Mouse (Mus musculus) adrenal gland, postnatal 36 days (tissue): ENCODE results near the gene Atp4b. TPM values are rescaled to one million over a fixed set of nuclear protein-coding genes. Genes with fewer than 3 reads are reported as not detected.

Source experiments
- total RNA-seq, 2 experiments: library from RNA; stranded (reverse); gene quantifications; 2 replicates each; pipeline ENCODE4 v1.2.3; 2021

Atp4b gene
- total RNA-seq, 2 experiments from 2014 or later, result 0.66 to 0.79 TPM

Other genes starting within 250 kb of the Atp4b start
- gene Lamp1, start 237.7 kb downstream of the Atp4b start, total RNA-seq, result 100 to 1,000 TPM; 442 to 454 TPM
- 10 to 100 TPM; 11.7 to 13.6 TPM for gene Grtp1, start 196.2 kb downstream of the Atp4b start, total RNA-seq
- gene Adprhl1, start 142.7 kb downstream of the Atp4b start, total RNA-seq, result 1 to 10 TPM; 2.0 to 2.8 TPM
- 10 to 100 TPM; 30.2 to 31.2 TPM for gene Dcun1d2, start 108.7 kb downstream of the Atp4b start, total RNA-seq
- gene Tmco3, start 108.6 kb downstream of the Atp4b start, total RNA-seq, result 10 to 100 TPM; 28.5 to 32.5 TPM
- gene Tfdp1, start 58.1 kb downstream of the Atp4b start, total RNA-seq, result 10 to 100 TPM; 52.5 to 66.5 TPM
- gene Grk1, start 8.3 kb upstream of the Atp4b start, total RNA-seq, result not detected
- 1 to 10 TPM in 1 of 2 experiments, under 1 TPM in 1; 0.92 to 1.1 TPM for gene Tmem255b, start 38.4 kb upstream of the Atp4b start, total RNA-seq
- gene Gas6, start 97.7 kb upstream of the Atp4b start, total RNA-seq, result 100 to 1,000 TPM in 1 of 2 experiments, 10 to 100 TPM in 1; 83.7 to 248 TPM
- not detected for gene 1700029H14Rik, start 165.6 kb upstream of the Atp4b start, total RNA-seq